28 mouse cellular contexts compared by ENCODE assay signal in genomic region chr10:87272133-87272622, GRCm38 (mm10).
DNase-seq lines count a peak whose midpoint lies in the region; ATAC-seq and TF ChIP-seq lines count a peak whose summit lies in the region.
"Had no signal": no experiment of that assay in that cellular context is flagged by ENCODE, and none has a peak within 500 bp of the region (broad histone marks: within the 10 kb centered on the region; RNA-seq: fewer than 3 reads in every experiment).

No protein-coding gene starts in this region.

- no peak for ATAC-seq in forebrain, embryonic 11.5 days (replicated peaks; ENCODE audit: low FRiP score)
- ATAC-seq in midbrain, embryonic 11.5 days (ENCODE audit: low FRiP score): peak; percentile 69
- ATAC-seq in midbrain, embryonic 15.5 days (replicated peaks): no peak
- peak; percentile 50; the same call in 1 of the 2 replicates for ATAC-seq in forebrain, embryonic 14.5 days
- ATAC-seq in stomach, postnatal 0 days (ENCODE audit: low FRiP score, low TSS enrichment): peak; percentile 93
- no peak for ATAC-seq in liver, embryonic 11.5 days (replicated peaks; ENCODE audit: low FRiP score)
- ATAC-seq: CD4-positive, CD25-positive, alpha-beta regulatory T cell, adult 4 months; hindbrain, embryonic 16.5 days; intestine, embryonic 15.5 days; liver, postnatal 0 days; Patski had no signal

- no peak overlapping the region for H3K4me3 ChIP-seq in forebrain, embryonic 10.5 days
- no peak overlapping the region for H3K4me3 ChIP-seq in forebrain, embryonic 11.5 days (ENCODE audit: low read depth, low read length)
- no peak overlapping the region for H3K4me3 ChIP-seq in midbrain, embryonic 11.5 days (ENCODE audit: low read depth, low read length)
- no peak overlapping the region for H3K4me3 ChIP-seq in midbrain, embryonic 15.5 days
- no peak overlapping the region for H3K4me3 ChIP-seq in forebrain, embryonic 14.5 days (ENCODE audit: low read depth, low read length)
- no peak overlapping the region for H3K4me3 ChIP-seq in stomach, postnatal 0 days (ENCODE audit: low read depth, low read length)
- no peak overlapping the region for H3K4me3 ChIP-seq in liver, embryonic 11.5 days (ENCODE audit: low read depth, low read length)
- H3K4me3 ChIP-seq: heart, embryonic 12.5 days; hindbrain, embryonic 10.5 days; intestine, embryonic 15.5 days; layer of hippocampus, adult 2 months; neural tube, embryonic 12.5 days had no signal

- H3K4me1 ChIP-seq in forebrain, embryonic 10.5 days: peaks cover 15% of the 10 kb centered on the region
- peaks cover 2% of the 10 kb centered on the region; the same call in 1 of the 2 replicates for H3K4me1 ChIP-seq in forebrain, embryonic 11.5 days (replicated peaks; ENCODE audit: control insufficient read depth, insufficient read depth, low read length)
- H3K4me1 ChIP-seq in midbrain, embryonic 11.5 days (ENCODE audit: control insufficient read depth, insufficient read depth, low read length): no peaks in the 10 kb centered on the region
- no peaks in the 10 kb centered on the region for H3K4me1 ChIP-seq in midbrain, embryonic 15.5 days
- H3K4me1 ChIP-seq in forebrain, embryonic 14.5 days (ENCODE audit: control insufficient read depth, insufficient read depth, low read length): no peaks in the 10 kb centered on the region
- no peaks in the 10 kb centered on the region for H3K4me1 ChIP-seq in stomach, postnatal 0 days (replicated peaks; ENCODE audit: control insufficient read depth, insufficient read depth)
- H3K4me1 ChIP-seq in liver, embryonic 11.5 days (replicated peaks; ENCODE audit: control insufficient read depth, insufficient read depth, low read length): no peaks in the 10 kb centered on the region
- H3K4me1 ChIP-seq: heart, embryonic 12.5 days; intestine, embryonic 15.5 days; neural tube, embryonic 12.5 days had no signal

- no peaks in the 10 kb centered on the region for H3K9me3 ChIP-seq in forebrain, embryonic 10.5 days
- H3K9me3 ChIP-seq in forebrain, embryonic 11.5 days (ENCODE audit: control insufficient read depth, low read length): no peaks in the 10 kb centered on the region
- H3K9me3 ChIP-seq in midbrain, embryonic 11.5 days (ENCODE audit: control insufficient read depth, low read length): no peaks in the 10 kb centered on the region
- H3K9me3 ChIP-seq in midbrain, embryonic 15.5 days: no peaks in the 10 kb centered on the region
- no peaks in the 10 kb centered on the region for H3K9me3 ChIP-seq in forebrain, embryonic 14.5 days (replicated peaks; ENCODE audit: control insufficient read depth, low read length)
- no peaks in the 10 kb centered on the region for H3K9me3 ChIP-seq in stomach, postnatal 0 days (ENCODE audit: control insufficient read depth, low read length)
- no peaks in the 10 kb centered on the region for H3K9me3 ChIP-seq in liver, embryonic 11.5 days (ENCODE audit: control insufficient read depth, low read length)
- H3K9me3 ChIP-seq: heart, embryonic 12.5 days; hindbrain, embryonic 10.5 days; intestine, embryonic 15.5 days; neural tube, embryonic 12.5 days had no signal

- no peak overlapping the region for H3K4me2 ChIP-seq in forebrain, embryonic 11.5 days (ENCODE audit: low read depth, low read length, severe bottlenecking)
- no peak overlapping the region for H3K4me2 ChIP-seq in midbrain, embryonic 11.5 days
- no peak overlapping the region for H3K4me2 ChIP-seq in midbrain, embryonic 15.5 days
- no peak overlapping the region for H3K4me2 ChIP-seq in forebrain, embryonic 14.5 days (ENCODE audit: low read length)
- H3K4me2 ChIP-seq in stomach, postnatal 0 days (replicated peaks; ENCODE audit: low read depth): no peak overlapping the region
- no peak overlapping the region for H3K4me2 ChIP-seq in liver, embryonic 11.5 days
- H3K4me2 ChIP-seq: heart, embryonic 12.5 days; intestine, embryonic 15.5 days; neural tube, embryonic 12.5 days had no signal

- H3K27ac ChIP-seq in forebrain, embryonic 10.5 days: 0 out of 2 replicates have a peak overlapping the region, but pooled peaks have one; percentile 15
- no peak overlapping the region for H3K27ac ChIP-seq in forebrain, embryonic 11.5 days (ENCODE audit: low read depth, low read length)
- 0 out of 2 replicates have a peak overlapping the region, but pooled peaks have one; percentile 14 for H3K27ac ChIP-seq in midbrain, embryonic 11.5 days (ENCODE audit: low read depth, low read length)
- no peak overlapping the region for H3K27ac ChIP-seq in midbrain, embryonic 15.5 days
- no peak overlapping the region for H3K27ac ChIP-seq in forebrain, embryonic 14.5 days (ENCODE audit: low read depth, low read length)
- no peak overlapping the region for H3K27ac ChIP-seq in stomach, postnatal 0 days (replicated peaks)
- no peak overlapping the region for H3K27ac ChIP-seq in liver, embryonic 11.5 days (ENCODE audit: low read depth, low read length)
- H3K27ac ChIP-seq: hindbrain, embryonic 10.5 days; intestine, embryonic 15.5 days; layer of hippocampus, adult 2 months; macrophage; neural tube, embryonic 12.5 days had no signal

- no peaks in the 10 kb centered on the region for H3K36me3 ChIP-seq in forebrain, embryonic 10.5 days (replicated peaks)
- H3K36me3 ChIP-seq in forebrain, embryonic 11.5 days (ENCODE audit: control insufficient read depth, insufficient read depth, low read length): no peaks in the 10 kb centered on the region
- no peaks in the 10 kb centered on the region for H3K36me3 ChIP-seq in midbrain, embryonic 11.5 days (ENCODE audit: control insufficient read depth, insufficient read depth, low read length)
- H3K36me3 ChIP-seq in midbrain, embryonic 15.5 days (replicated peaks): no peaks in the 10 kb centered on the region
- no peaks in the 10 kb centered on the region for H3K36me3 ChIP-seq in forebrain, embryonic 14.5 days (ENCODE audit: control insufficient read depth, insufficient read depth, low read length)
- no peaks in the 10 kb centered on the region for H3K36me3 ChIP-seq in stomach, postnatal 0 days (ENCODE audit: control insufficient read depth, insufficient read depth, low read length)
- H3K36me3 ChIP-seq in liver, embryonic 11.5 days (ENCODE audit: control insufficient read depth, insufficient read depth, low read length): no peaks in the 10 kb centered on the region
- H3K36me3 ChIP-seq: heart, embryonic 12.5 days; hindbrain, embryonic 10.5 days; intestine, embryonic 15.5 days; neural tube, embryonic 12.5 days had no signal

- no peak for TF ChIP-seq CTCF in stomach, postnatal 0 days (IDR thresholded peaks at IDR 0.05; ENCODE audit: low read depth)

- TF ChIP-seq EP300 in stomach, postnatal 0 days (optimal IDR thresholded peaks at IDR 0.05): no peak

- 74% methylated on average over 8 of the region's 8 CpGs for WGBS in forebrain, embryonic 10.5 days
- 50% methylated on average over 8 of the region's 8 CpGs for WGBS in forebrain, embryonic 11.5 days
- WGBS in midbrain, embryonic 11.5 days: 69% methylated on average over 8 of the region's 8 CpGs
- 52% methylated on average over 8 of the region's 8 CpGs for WGBS in midbrain, embryonic 15.5 days
- 28% methylated on average over 8 of the region's 8 CpGs for WGBS in forebrain, embryonic 14.5 days
- WGBS in stomach, postnatal 0 days: 41% methylated on average over 8 of the region's 8 CpGs
- 66% methylated on average over 8 of the region's 8 CpGs for WGBS in liver, embryonic 11.5 days

- no peak overlapping the region for H3K9ac ChIP-seq in forebrain, embryonic 11.5 days (ENCODE audit: low read length)
- H3K9ac ChIP-seq in midbrain, embryonic 11.5 days (ENCODE audit: low read length): no peak overlapping the region
- H3K9ac ChIP-seq in midbrain, embryonic 15.5 days: no peak overlapping the region
- no peak overlapping the region for H3K9ac ChIP-seq in forebrain, embryonic 14.5 days (ENCODE audit: low read length)
- H3K9ac ChIP-seq in stomach, postnatal 0 days (ENCODE audit: low read length): no peak overlapping the region
- no peak overlapping the region for H3K9ac ChIP-seq in liver, embryonic 11.5 days (ENCODE audit: low read depth, low read length)
- H3K9ac ChIP-seq: heart, embryonic 12.5 days; intestine, embryonic 15.5 days; liver, postnatal 0 days; neural tube, embryonic 12.5 days had no signal

- DNase-seq in forebrain, embryonic 10.5 days (ENCODE audit: extremely low spot score, low spot score): no peak
- DNase-seq in forebrain, embryonic 11.5 days (ENCODE audit: low spot score): no peak
- DNase-seq in midbrain, embryonic 11.5 days (ENCODE audit: low spot score, missing footprints): peak; percentile 87
- peak; percentile 40 for DNase-seq in forebrain, embryonic 14.5 days (ENCODE audit: low spot score)
- DNase-seq in stomach, postnatal 0 days (ENCODE audit: low spot score): peak; percentile 59
- DNase-seq in liver, embryonic 11.5 days (ENCODE audit: low spot score): no peak
- DNase-seq: adrenal gland, postnatal 36 days; cerebellum, adult 11 months; cerebellum, adult 9-11 months; gastrocnemius, postnatal 25 days; heart, adult 18-20 months; heart, postnatal 10 days; kidney, adult 8-10 months; kidney, postnatal 25 days; layer of hippocampus, postnatal 36 days; liver, postnatal 0 days; right cerebral cortex, adult 18-20 months; thymus, postnatal 36 days had no signal

- no peaks in the 10 kb centered on the region for H3K27me3 ChIP-seq in forebrain, embryonic 10.5 days (ENCODE audit: poor library complexity, severe bottlenecking)
- H3K27me3 ChIP-seq in forebrain, embryonic 11.5 days (ENCODE audit: control insufficient read depth, insufficient read depth, low read length): no peaks in the 10 kb centered on the region
- no peaks in the 10 kb centered on the region for H3K27me3 ChIP-seq in midbrain, embryonic 11.5 days (ENCODE audit: control insufficient read depth, insufficient read depth, low read length)
- no peaks in the 10 kb centered on the region for H3K27me3 ChIP-seq in midbrain, embryonic 15.5 days (replicated peaks)
- H3K27me3 ChIP-seq in forebrain, embryonic 14.5 days (replicated peaks; ENCODE audit: control insufficient read depth, insufficient read depth, low read length): no peaks in the 10 kb centered on the region
- H3K27me3 ChIP-seq in stomach, postnatal 0 days (ENCODE audit: control insufficient read depth, insufficient read depth, low read length): no peaks in the 10 kb centered on the region
- no peaks in the 10 kb centered on the region for H3K27me3 ChIP-seq in liver, embryonic 11.5 days (replicated peaks; ENCODE audit: control insufficient read depth, insufficient read depth, low read length)
- H3K27me3 ChIP-seq: heart, embryonic 12.5 days; intestine, embryonic 15.5 days; neural tube, embryonic 12.5 days had no signal

Comparison
In these comparisons a context has a peak if more than half of its experiments do, and no peak if none do; other contexts are left out.
1. DNase-seq: peak in midbrain, embryonic 11.5 days (single experiment), forebrain, embryonic 14.5 days (single experiment) and stomach, postnatal 0 days (single experiment); none in forebrain, embryonic 10.5 days (single experiment), forebrain, embryonic 11.5 days (single experiment) and liver, embryonic 11.5 days (single experiment).
2. H3K27ac ChIP-seq: peak in forebrain, embryonic 10.5 days (single experiment) and midbrain, embryonic 11.5 days (single experiment); none in forebrain, embryonic 11.5 days (single experiment), midbrain, embryonic 15.5 days (single experiment), forebrain, embryonic 14.5 days (single experiment), stomach, postnatal 0 days (single experiment) and liver, embryonic 11.5 days (single experiment).
3. ATAC-seq: peak in midbrain, embryonic 11.5 days (single experiment), forebrain, embryonic 14.5 days (single experiment) and stomach, postnatal 0 days (single experiment); none in forebrain, embryonic 11.5 days (single experiment), midbrain, embryonic 15.5 days (single experiment) and liver, embryonic 11.5 days (single experiment).